Mouse (Mus musculus) limb, embryonic 11.5 days (tissue): ENCODE data around the gene Ttll13. TPM values are rescaled to one million over a fixed set of nuclear protein-coding genes. Genes with fewer than 3 reads are reported as not detected.

Source experiments
- ATAC-seq: fragments of 200-750 bp; cut with Nextera tagmentation; 2 replicates; pipeline ENCODE4 v1.8.0; 2017; ENCODE audit warnings: low read depth; ENCODE audit not compliant: insufficient number of reproducible peaks, low FRiP score, low TSS enrichment
- DNase-seq: peaks from one replicate; pipeline ENCODE4 v3.0.0-alpha.2; 2015; ENCODE audit warnings: low spot score
- H3K27ac ChIP-seq: fragments of 300-500 bp; sonication (generic); replicated peaks from 2 replicates; pipeline ENCODE4 v1.5.1; 2014; ENCODE audit warnings: low read depth, mild to moderate bottlenecking, low read length
- H3K27me3 ChIP-seq: fragments of 300-500 bp; sonication (generic); 2 replicates; pipeline ENCODE4 v1.6.1; 2014; ENCODE audit warnings: mild to moderate bottlenecking, low read length, mixed read lengths; ENCODE audit not compliant: control insufficient read depth, insufficient read depth
- H3K36me3 ChIP-seq: fragments of 300-500 bp; sonication (generic); 2 replicates; pipeline ENCODE4 v1.6.1; 2014; ENCODE audit warnings: mild to moderate bottlenecking, low read length, moderate library complexity, mixed read lengths; ENCODE audit not compliant: control insufficient read depth, insufficient read depth
- H3K4me1 ChIP-seq: fragments of 300-500 bp; sonication (generic); 2 replicates; pipeline ENCODE4 v1.6.1; 2014; ENCODE audit warnings: low read length, mixed read lengths; ENCODE audit not compliant: control insufficient read depth, insufficient read depth
- H3K4me2 ChIP-seq: fragments of 300-500 bp; sonication (generic); 2 replicates; pipeline ENCODE4 v1.6.1; 2014; ENCODE audit warnings: low read depth, mild to moderate bottlenecking, moderate library complexity; ENCODE audit not compliant: severe bottlenecking
- H3K4me3 ChIP-seq: fragments of 300-500 bp; sonication (generic); 2 replicates; pipeline ENCODE4 v1.5.1; 2014; ENCODE audit warnings: low read depth, low read length
- H3K9ac ChIP-seq: fragments of 300-500 bp; sonication (generic); 2 replicates; pipeline ENCODE4 v1.6.1; 2014; ENCODE audit warnings: mild to moderate bottlenecking, low read length
- H3K9me3 ChIP-seq: fragments of 300-500 bp; sonication (generic); 2 replicates; pipeline ENCODE4 v1.6.1; 2016; ENCODE audit warnings: low read length; ENCODE audit not compliant: control insufficient read depth
- WGBS: fragments of 180-500 bp; shearing (Covaris S2); extraction: QIAGEN DNeasy Blood & Tissue Kit; methylation state at CpG from one replicate; pipeline ENCODE4 v1.1.7; 2014; 5-methylcytosine and 5-hydroxymethylcytosine counted together
- polyA plus RNA-seq: library from polyadenylated mRNA; unstranded; fragments of >200 nt; fragmentation: Nextera tagmentation; extraction: Ambion mirVana; gene quantifications from 2 replicates; pipeline ENCODE4 v1.2.1, GENCODE M21; 2014

Gene Ttll13
- polyA plus RNA-seq, 1 experiment from 2014 or later = 0.91 TPM

DNA sequence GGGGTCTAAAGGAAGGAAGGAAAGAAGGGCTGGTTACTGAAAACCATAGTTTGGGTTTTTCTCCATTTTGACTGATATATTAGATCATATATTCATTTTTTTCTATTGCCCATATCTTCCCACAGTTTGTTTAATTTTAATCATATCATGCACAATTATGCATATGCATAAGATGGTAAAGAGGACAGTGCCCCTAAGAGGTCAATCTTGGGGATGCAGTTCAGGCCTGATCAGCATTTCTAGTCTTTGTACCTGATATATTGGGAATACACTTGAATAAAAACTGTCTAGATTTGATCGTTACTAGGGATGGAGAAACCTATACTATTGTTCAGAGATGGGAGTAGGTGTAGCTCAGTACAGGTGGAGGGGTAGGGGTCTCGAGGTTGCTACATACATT lies 34.8 kb downstream of the Ttll13 start:
- peaks cover 8% of the 10 kb centered on the region; the same call in 1 of the 2 replicates for H3K36me3 ChIP-seq
- DNase-seq = no peak
- H3K27ac ChIP-seq = no peak overlapping the region
- H3K4me2 ChIP-seq = no peak overlapping the region
- H3K27me3 ChIP-seq = no peaks in the 10 kb centered on the region
- no peak overlapping the region for H3K4me3 ChIP-seq
- H3K9me3 ChIP-seq = no peaks in the 10 kb centered on the region
- WGBS = 87% methylated on average over 2 of the region's 2 CpGs
- H3K4me1 ChIP-seq = no peaks in the 10 kb centered on the region
- ATAC-seq = no peak
- no peak overlapping the region for H3K9ac ChIP-seq

DNA sequence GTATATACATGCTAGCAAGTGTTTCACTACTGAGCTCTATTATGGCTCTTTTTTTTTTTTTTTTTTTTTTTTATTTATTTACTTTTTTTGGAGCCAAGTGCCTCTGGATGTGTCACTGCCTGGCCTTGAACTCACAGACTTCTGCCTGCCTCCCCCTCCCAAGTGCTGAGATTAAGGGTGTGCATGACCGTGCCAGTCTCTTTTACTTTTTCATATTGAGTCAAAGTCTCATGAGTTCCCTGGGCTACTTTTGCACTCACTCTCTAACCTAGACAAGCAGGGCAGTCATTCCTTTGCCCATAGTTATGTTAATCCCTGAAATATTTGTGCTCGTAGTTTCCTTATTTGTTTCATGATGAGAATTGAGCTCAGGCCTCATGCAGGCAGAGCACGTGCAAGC lies 35.5 kb downstream of the Ttll13 start:
- ATAC-seq (no peak), DNase-seq (no peak)
- Histone ChIP-seq H3K36me3 (peaks cover 8% of the 10 kb centered on the region; the same call in 1 of the 2 replicates), H3K4me1 (no peaks in the 10 kb centered on the region), H3K27ac (no peak overlapping the region), H3K27me3 (no peaks in the 10 kb centered on the region), H3K4me3 (no peak overlapping the region), H3K9me3 (no peaks in the 10 kb centered on the region), H3K4me2 (no peak overlapping the region), H3K9ac (no peak overlapping the region)
- 88% methylated on average over 3 of the region's 3 CpGs for WGBS

- H3K27ac ChIP-seq = no peak overlapping the region
- H3K4me2 ChIP-seq = no peak overlapping the region
- WGBS = 93% methylated on average over 3 of the region's 3 CpGs
- no peaks in the 10 kb centered on the region for H3K4me1 ChIP-seq
- no peaks in the 10 kb centered on the region for H3K9me3 ChIP-seq
- DNase-seq (no peak), ATAC-seq (no peak)
- peaks cover 14% of the 10 kb centered on the region; the same call in 1 of the 2 replicates for H3K36me3 ChIP-seq
- no peak overlapping the region for H3K4me3 ChIP-seq
- H3K9ac ChIP-seq = no peak overlapping the region
- H3K27me3 ChIP-seq = no peaks in the 10 kb centered on the region
These were observed 37.2 kb downstream of the Ttll13 start for GRCm38 (mm10) chr7:80283226-80283918.

GRCm38 (mm10) chr7:80284391-80284790 lies 38.2 kb downstream of the Ttll13 start:
- WGBS = 87% methylated on average over 5 of the region's 5 CpGs
- H3K36me3 ChIP-seq = peaks cover 14% of the 10 kb centered on the region; the same call in 1 of the 2 replicates

DNA sequence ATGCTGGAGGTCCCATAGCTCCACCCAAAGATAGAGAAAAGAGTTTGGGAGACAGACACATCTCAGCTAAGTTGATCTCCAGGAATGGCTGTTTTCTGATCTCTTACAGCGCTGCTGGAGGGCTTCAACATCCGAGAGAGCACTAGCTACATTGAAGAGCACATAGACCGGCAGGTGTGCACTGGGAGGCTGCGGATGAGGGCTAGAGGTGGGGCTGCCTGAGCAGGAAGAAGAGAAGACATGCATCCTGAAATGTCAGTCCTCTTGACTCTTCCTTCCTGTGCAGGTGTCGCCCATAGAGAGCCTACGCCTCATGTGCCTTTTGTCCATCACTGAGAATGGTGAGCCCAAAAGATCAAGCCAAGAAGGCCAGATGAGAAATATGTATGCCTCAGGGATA lies 39.5 kb downstream of the Ttll13 start:
- 95% methylated on average over 6 of the region's 6 CpGs for WGBS
- Histone ChIP-seq H3K4me2 (no peak overlapping the region), H3K9me3 (no peaks in the 10 kb centered on the region), H3K27ac (no peak overlapping the region), H3K4me3 (no peak overlapping the region), H3K36me3 (peaks cover 14% of the 10 kb centered on the region; the same call in 1 of the 2 replicates), H3K4me1 (no peaks in the 10 kb centered on the region), H3K27me3 (no peaks in the 10 kb centered on the region), H3K9ac (no peak overlapping the region)
- DNase-seq (no peak), ATAC-seq (no peak)

More at GRCm38 (mm10) chr7:80284391-80284790, 38.2 kb downstream of the Ttll13 start:
- Histone ChIP-seq H3K9me3 (no peaks in the 10 kb centered on the region), H3K4me3 (no peak overlapping the region), H3K27me3 (no peaks in the 10 kb centered on the region), H3K27ac (no peak overlapping the region), H3K4me1 (no peaks in the 10 kb centered on the region), H3K4me2 (no peak overlapping the region), H3K9ac (no peak overlapping the region)
- ATAC-seq = no peak
- no peak for DNase-seq

DNA sequence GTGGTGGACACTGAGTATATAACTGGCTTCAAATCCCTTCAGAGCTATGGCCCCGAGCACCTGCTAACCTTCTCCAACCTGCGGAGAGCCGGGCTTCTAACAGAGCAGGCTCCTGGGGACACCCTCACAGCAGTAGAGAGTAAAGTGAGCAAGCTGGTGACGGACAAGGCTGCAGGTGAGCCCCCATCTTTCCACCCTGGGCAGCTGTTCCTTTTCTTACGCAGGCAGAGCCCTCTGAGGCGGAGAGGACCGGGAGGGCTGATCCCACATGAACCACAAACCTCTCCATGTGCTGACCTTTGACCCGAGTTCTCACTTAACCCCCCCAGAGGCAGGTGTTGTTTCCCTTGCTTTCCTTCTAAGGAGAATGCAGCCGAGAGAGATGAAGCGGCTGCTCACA lies 41.6 kb downstream of the Ttll13 start:
- no peaks in the 10 kb centered on the region for H3K4me1 ChIP-seq
- ATAC-seq (no peak), DNase-seq (no peak)
- no peak overlapping the region for H3K4me2 ChIP-seq
- no peak overlapping the region for H3K4me3 ChIP-seq
- no peaks in the 10 kb centered on the region for H3K9me3 ChIP-seq
- 87% methylated on average over 10 of the region's 10 CpGs for WGBS
- H3K27me3 ChIP-seq = no peaks in the 10 kb centered on the region
- H3K27ac ChIP-seq = no peak overlapping the region
- peaks cover 14% of the 10 kb centered on the region; the same call in 1 of the 2 replicates for H3K36me3 ChIP-seq
- no peak overlapping the region for H3K9ac ChIP-seq

DNA sequence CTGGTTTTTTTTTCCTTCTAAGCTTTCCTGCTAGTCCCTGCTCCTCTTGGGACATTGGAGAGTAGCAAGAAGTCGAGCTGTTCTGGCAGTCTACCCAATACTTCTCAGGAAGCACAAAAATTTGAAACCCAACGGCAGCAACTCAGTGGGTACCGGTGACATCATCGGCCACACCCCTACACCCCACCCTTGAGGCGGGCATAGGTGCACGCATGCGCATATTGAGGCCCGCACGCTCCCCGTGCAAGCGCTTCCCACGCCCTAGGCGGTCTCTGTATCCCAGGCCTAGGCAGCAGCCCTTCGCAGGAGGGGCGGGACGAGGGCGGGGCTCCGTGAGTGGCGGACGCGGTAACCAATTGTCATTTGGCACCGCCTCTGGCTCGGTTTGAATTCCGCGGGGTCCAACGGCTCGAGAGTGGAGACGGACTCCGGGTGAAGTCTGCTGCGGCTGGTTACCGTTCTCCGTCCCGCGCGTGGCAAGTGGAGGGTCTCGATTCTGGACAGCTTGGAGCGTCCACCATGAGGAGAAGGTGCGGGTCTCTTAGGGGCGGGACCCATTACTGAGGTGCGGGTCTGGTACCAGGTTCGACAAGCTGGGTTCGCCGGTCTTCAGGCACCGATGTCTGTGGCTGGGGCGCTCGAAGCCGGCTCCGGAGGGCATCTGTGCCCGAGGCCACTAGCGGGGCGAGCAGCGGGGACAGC lies 48.0 kb downstream of the Ttll13 start, which contains the start of gene Prc1:
Prc1 (plus strand) TSS at position 389 of the 702 bp plus-strand sequence.
- DNase-seq = peak; percentile 100
- Histone ChIP-seq H3K27ac (peak within 1 kb of the TSS; percentile 77), H3K4me2 (peak within 1 kb of the TSS; percentile 58), H3K4me1 (no peaks in the 10 kb centered on the region), H3K4me3 (peak within 1 kb of the TSS; percentile 92), H3K9ac (peak within 1 kb of the TSS; percentile 87), H3K27me3 (no peaks in the 10 kb centered on the region), H3K9me3 (no peaks in the 10 kb centered on the region), H3K36me3 (no peaks in the 10 kb centered on the region)
- peak; percentile 99 for ATAC-seq
- under 1% methylated on average over 52 of the region's 52 CpGs for whole genome bisulfite sequencing

DNA sequence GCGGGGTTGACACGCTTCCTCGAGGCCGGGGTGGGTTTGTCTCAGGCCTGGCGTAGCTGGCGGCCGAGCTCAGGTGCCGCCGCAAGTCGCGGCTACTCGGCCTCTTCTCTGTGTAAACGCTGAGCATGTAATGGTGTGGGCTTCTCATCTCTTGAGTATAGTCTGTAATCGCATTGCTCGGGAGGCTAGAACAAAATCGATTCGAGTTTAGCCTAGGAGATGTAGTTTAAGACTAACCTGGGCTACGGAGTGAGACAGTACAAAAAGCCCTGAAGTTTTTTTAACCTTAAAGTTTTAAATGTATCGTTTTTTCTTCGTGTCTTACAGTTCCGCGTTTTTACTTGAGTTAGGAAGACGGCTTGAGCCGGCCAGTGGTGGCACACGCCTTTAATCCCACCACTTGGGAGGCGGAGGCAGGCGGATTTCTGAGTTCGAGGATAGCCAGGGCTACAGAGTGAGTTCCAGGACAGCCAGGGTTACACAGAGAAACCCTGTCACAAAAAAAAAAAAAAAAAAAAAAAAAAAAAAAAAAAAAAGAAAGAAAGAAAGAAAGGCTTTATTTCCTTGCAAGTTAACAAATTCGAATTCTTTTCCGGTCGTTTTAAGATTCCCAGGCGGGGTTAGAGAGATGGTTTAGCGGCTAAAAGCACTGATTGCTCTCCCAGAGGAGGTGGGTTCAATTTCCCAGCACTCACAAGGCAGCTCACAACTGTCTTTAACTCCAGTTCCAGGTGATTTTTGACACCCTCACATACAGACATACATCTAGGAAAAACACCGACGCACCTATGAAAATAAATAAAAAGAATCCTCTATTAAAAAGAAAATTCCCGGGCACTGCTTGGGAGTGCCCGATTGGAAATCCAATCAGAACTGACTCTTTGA lies 48.8 kb downstream of the Ttll13 start:
- Histone ChIP-seq H3K4me2 (peak overlapping the region; percentile 58), H3K36me3 (no peaks in the 10 kb centered on the region), H3K27me3 (no peaks in the 10 kb centered on the region), H3K4me1 (no peaks in the 10 kb centered on the region), H3K9ac (peak overlapping the region; percentile 87), H3K9me3 (no peaks in the 10 kb centered on the region), H3K27ac (peak overlapping the region; percentile 77), H3K4me3 (peak overlapping the region; percentile 92)
- peak; percentile 45; the same call in 1 of the 2 replicates for ATAC-seq
- WGBS = 10% methylated on average over 37 of the region's 37 CpGs
- DNase-seq = no peak
